Mouse (Mus musculus) CD4-positive, CD25-positive, alpha-beta regulatory T cell, adult 2 months (primary cell): ENCODE data around the gene Sept1.

Experiments used
- DNase-seq: peaks from one replicate; pipeline ENCODE4 v3.0.0-alpha.2; 2012; ENCODE audit warnings: low read depth, low spot score

Sept1 gene

GRCm38 (mm10) chr7:127194633-127195029 is 38.3 kb downstream of the Sept1 start:
- no peak for DNase-seq

- no peak for DNase-seq
Observed at GRCm38 (mm10) chr7:127194011-127194632, 38.8 kb downstream of the Sept1 start.

- DNase-seq: no peak
Observed at GRCm38 (mm10) chr7:127192989-127193388, 39.9 kb downstream of the Sept1 start.

- DNase-seq: no peak
Observed at GRCm38 (mm10) chr7:127190672-127191071, 42.3 kb downstream of the Sept1 start.

- DNase-seq: peak; percentile 73
Observed at GRCm38 (mm10) chr7:127188305-127189276, 44.3 kb downstream of the Sept1 start.

- no peak for DNase-seq
Observed at GRCm38 (mm10) chr7:127187351-127187750, 45.6 kb downstream of the Sept1 start.

- DNase-seq: peak; percentile 66
Observed at GRCm38 (mm10) chr7:127185601-127186000, 47.3 kb downstream of the Sept1 start.

GRCm38 (mm10) chr7:127184720-127185119 is 48.2 kb downstream of the Sept1 start:
- DNase-seq: no peak

- peak; percentile 65 for DNase-seq
Observed at GRCm38 (mm10) chr7:127183828-127184227, 49.1 kb downstream of the Sept1 start.

- DNase-seq: no peak
Observed at GRCm38 (mm10) chr7:127183345-127183744, 49.6 kb downstream of the Sept1 start.

- DNase-seq: peak; percentile 69
Observed at GRCm38 (mm10) chr7:127181724-127182123, 51.2 kb downstream of the Sept1 start.

GRCm38 (mm10) chr7:127180783-127181182 is 52.1 kb downstream of the Sept1 start:
- DNase-seq: peak; percentile 74

GRCm38 (mm10) chr7:127176937-127177336 is 56.0 kb downstream of the Sept1 start:
- DNase-seq: peak; percentile 63

- DNase-seq: peak; percentile 60
Observed at GRCm38 (mm10) chr7:127166501-127166900, 66.4 kb downstream of the Sept1 start.

GRCm38 (mm10) chr7:127165607-127166493 is 67.1 kb downstream of the Sept1 start:
- DNase-seq: peak; percentile 75
